Mouse (Mus musculus): ENCODE measurements around the gene Pank2. TPM values are rescaled to one million over a fixed set of nuclear protein-coding genes. Genes with fewer than 3 reads are reported as not detected.

Gene Pank2
- polyA plus RNA-seq (2017; shearing (Covaris generic)): 100 to 1,000 TPM; 105 to 110 TPM

GRCm38 (mm10) chr2:131262213-131262672, at the start of gene Pank2:
Gene Pank2 (plus strand): TSS chr2:131262495.

GRCm38 (mm10) chr2:131233307-131234126, 28.8 kb upstream of the Pank2 start, which contains the start of gene Mavs:
Gene Mavs (plus strand): TSS chr2:131234063.

Other genes with a start within 250 kb of the Pank2 start
- under 1 TPM in 1 of 2 experiments, not detected in 1; 0.74 TPM for gene Gfra4, start 219.4 kb upstream of the Pank2 start, polyA plus RNA-seq (2017; shearing (Covaris generic))
- 1 to 10 TPM in 1 of 2 experiments, under 1 TPM in 1; 0.24 to 1.2 TPM for gene Adam33, start 198.7 kb upstream of the Pank2 start, polyA plus RNA-seq (2017; shearing (Covaris generic))
- 1 to 10 TPM in 1 of 2 experiments, under 1 TPM in 1; 0.47 to 1.5 TPM for gene Siglec1, start 175.7 kb upstream of the Pank2 start, polyA plus RNA-seq (2017; shearing (Covaris generic))
- gene Hspa12b, start 135.2 kb upstream of the Pank2 start, polyA plus RNA-seq (2017; shearing (Covaris generic)): not detected
- not detected for gene Gm11037, start 129.0 kb upstream of the Pank2 start, polyA plus RNA-seq (2017; shearing (Covaris generic))
- 10 to 100 TPM; 29.1 to 30.9 TPM for gene 1700037H04Rik, start 102.4 kb upstream of the Pank2 start, polyA plus RNA-seq (2017; shearing (Covaris generic))
- 1 to 10 TPM; 4.0 to 7.9 TPM for gene Cenpb, start 82.4 kb upstream of the Pank2 start, polyA plus RNA-seq (2017; shearing (Covaris generic))
- gene Cdc25b, start 75.5 kb upstream of the Pank2 start, polyA plus RNA-seq (2017; shearing (Covaris generic)): 100 to 1,000 TPM in 1 of 2 experiments, 10 to 100 TPM in 1; 71.8 to 191 TPM
- gene Spef1, start 75.2 kb upstream of the Pank2 start, polyA plus RNA-seq (2017; shearing (Covaris generic)): under 1 TPM; 0.45 to 0.85 TPM
- gene Ap5s1, start 55.4 kb upstream of the Pank2 start, polyA plus RNA-seq (2017; shearing (Covaris generic)): 10 to 100 TPM; 17.8 to 24.0 TPM
- gene Mavs, start 28.4 kb upstream of the Pank2 start, polyA plus RNA-seq (2017; shearing (Covaris generic)): 10 to 100 TPM; 16.4 to 25.0 TPM
- gene Rnf24, start 90.4 kb downstream of the Pank2 start, polyA plus RNA-seq (2017; shearing (Covaris generic)): under 1 TPM; 0.23 to 0.56 TPM
- 10 to 100 TPM; 23.9 to 29.9 TPM for gene Smox, start 229.0 kb downstream of the Pank2 start, polyA plus RNA-seq (2017; shearing (Covaris generic))

All from activated CD4-positive, CD25-positive, alpha-beta regulatory T cell (primary cell).